ENCODE assay signal across 9 mouse cellular contexts in the genomic region with DNA sequence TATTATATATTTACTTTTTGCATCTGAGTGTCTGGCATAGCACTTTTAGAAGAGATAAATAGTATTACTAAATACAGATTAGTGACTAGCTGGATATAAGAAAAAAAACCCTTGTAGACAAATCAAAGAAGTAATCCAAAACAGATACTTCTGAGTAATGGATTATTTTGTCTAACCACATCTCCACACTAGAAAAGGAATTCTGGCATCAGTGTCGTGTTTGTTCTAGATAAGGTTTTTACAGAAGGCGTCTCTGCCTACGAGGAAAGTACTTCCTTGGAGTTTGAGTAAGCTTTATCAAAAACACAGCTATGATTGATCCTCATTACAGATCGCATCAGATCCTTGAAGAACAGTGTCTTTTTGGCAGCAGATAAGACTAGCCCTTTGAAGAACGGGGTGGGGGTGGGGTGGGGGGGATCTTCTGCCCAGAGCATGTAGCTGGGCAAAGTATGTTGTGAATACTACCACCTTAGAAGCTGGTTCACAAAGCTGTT. TPM values are rescaled to one million over a fixed set of nuclear protein-coding genes. Genes with fewer than 3 reads are reported as not detected.
DNase-seq lines count a peak whose midpoint lies in the region; ATAC-seq and TF ChIP-seq lines count a peak whose summit lies in the region.
"Had no signal": no experiment of that assay in that cellular context is flagged by ENCODE, and none has a peak within 500 bp of the region (broad histone marks: within the 10 kb centered on the region; RNA-seq: fewer than 3 reads in every experiment).

No protein-coding gene starts in this region.

- H3K4me3 ChIP-seq in heart, postnatal 0 days (ENCODE audit: low read depth, low read length): peak overlapping the region; percentile 73
- H3K4me3 ChIP-seq in MEL (ENCODE audit: control insufficient read depth in 1 of 2, insufficient read depth in 1 of 2, low read depth in 2 of 2, low read length in 2 of 2): peak overlapping the region; percentile 70 to 81
- H3K4me3 ChIP-seq in hindbrain, embryonic 12.5 days: peak overlapping the region; percentile 84
- peak overlapping the region; percentile 81 for H3K4me3 ChIP-seq in midbrain, embryonic 11.5 days (ENCODE audit: low read depth, low read length)

- H3K9me3 ChIP-seq in heart, postnatal 0 days (replicated peaks; ENCODE audit: control insufficient read depth, low read length): no peaks in the 10 kb centered on the region
- no peaks in the 10 kb centered on the region for H3K9me3 ChIP-seq in MEL (replicated peaks; ENCODE audit: insufficient read depth, low read length)
- no peaks in the 10 kb centered on the region for H3K9me3 ChIP-seq in hindbrain, embryonic 12.5 days (replicated peaks)
- H3K9me3 ChIP-seq in midbrain, embryonic 11.5 days (ENCODE audit: control insufficient read depth, low read length): no peaks in the 10 kb centered on the region

- H3K79me2 ChIP-seq in MEL (ENCODE audit: control insufficient read depth, insufficient read depth, low read length, poor library complexity): no peaks in the 10 kb centered on the region; the same call in 1 of the 2 replicates

- no peak for ATAC-seq in heart, postnatal 0 days (ENCODE audit: insufficient read depth, low read depth)
- ATAC-seq in hindbrain, embryonic 12.5 days (ENCODE audit: low FRiP score): no peak
- no peak for ATAC-seq in midbrain, embryonic 11.5 days (ENCODE audit: low FRiP score)

- peak overlapping the region; percentile 81; the same call in 1 of the 2 replicates for H3K27ac ChIP-seq in heart, postnatal 0 days (ENCODE audit: low read depth)
- peak overlapping the region; percentile 4; the same call in 1 of the 2 replicates for H3K27ac ChIP-seq in MEL (ENCODE audit: control insufficient read depth, low read depth, low read length)
- H3K27ac ChIP-seq in hindbrain, embryonic 12.5 days: 0 out of 2 replicates have a peak overlapping the region, but pooled peaks have one; percentile 93
- H3K27ac ChIP-seq in midbrain, embryonic 11.5 days (ENCODE audit: low read depth, low read length): no peak overlapping the region

- TF ChIP-seq EP300 in heart, postnatal 0 days (IDR thresholded peaks at IDR 0.05; ENCODE audit: low read depth): no peak
- TF ChIP-seq EP300 in MEL (IDR thresholded peaks at IDR 0.05; ENCODE audit: low read depth in 1 of 2, low read length in 2 of 2): peak; percentile 47 to 50; a peak in 3 of 4 replicates

- TF ChIP-seq RAD21 in MEL (IDR thresholded peaks at IDR 0.05; ENCODE audit: low read depth, low read length): no peak

- no peak for TF ChIP-seq CTCF in heart, postnatal 0 days (IDR thresholded peaks at IDR 0.05; ENCODE audit: low read depth)
- TF ChIP-seq CTCF in MEL (IDR thresholded peaks at IDR 0.05 in 2 of 3, conservative IDR thresholded peaks at IDR 0.05 in 1 of 3; ENCODE audit: control insufficient read depth in 1 of 3, insufficient read depth in 1 of 3, low read depth in 2 of 3, low read length in 3 of 3, poor library complexity in 1 of 3, severe bottlenecking in 1 of 3): no peak

- no peak for DNase-seq in heart, postnatal 0 days (ENCODE audit: low spot score)
- DNase-seq in heart, postnatal 10 days: no peak
- peak; percentile 52 for DNase-seq in MEL (ENCODE audit: low read depth, low spot score)
- DNase-seq in midbrain, embryonic 11.5 days (ENCODE audit: low spot score, missing footprints): no peak
- no peak for DNase-seq in thymus, postnatal 25 days
- no peak for DNase-seq in lung, postnatal 36 days
- no peak for DNase-seq in embryo, embryonic 10 days (ENCODE audit: low spot score)

- H3K27me3 ChIP-seq in heart, postnatal 0 days (ENCODE audit: control insufficient read depth, insufficient read depth, low read length): no peaks in the 10 kb centered on the region
- no peaks in the 10 kb centered on the region for H3K27me3 ChIP-seq in MEL (ENCODE audit: control insufficient read depth in 1 of 2, insufficient read depth in 2 of 2, low read length in 2 of 2)
- H3K27me3 ChIP-seq in hindbrain, embryonic 12.5 days: no peaks in the 10 kb centered on the region
- no peaks in the 10 kb centered on the region for H3K27me3 ChIP-seq in midbrain, embryonic 11.5 days (ENCODE audit: control insufficient read depth, insufficient read depth, low read length)
- H3K27me3 ChIP-seq: Patski had no signal

- peak overlapping the region; percentile 77 for H3K4me2 ChIP-seq in heart, postnatal 0 days (ENCODE audit: low read depth, low read length)
- peak overlapping the region; percentile 79 for H3K4me2 ChIP-seq in hindbrain, embryonic 12.5 days (replicated peaks)
- H3K4me2 ChIP-seq in midbrain, embryonic 11.5 days: peak overlapping the region; percentile 90

- no peaks in the 10 kb centered on the region for H3K36me3 ChIP-seq in heart, postnatal 0 days (replicated peaks; ENCODE audit: control insufficient read depth, insufficient read depth, low read length)
- H3K36me3 ChIP-seq in MEL (ENCODE audit: control insufficient read depth in 1 of 2, insufficient read depth in 2 of 2, low read length in 2 of 2): peaks cover 0 to 35% of the 10 kb centered on the region in 2 experiments; a peak in 2 of 4 replicates
- no peaks in the 10 kb centered on the region for H3K36me3 ChIP-seq in hindbrain, embryonic 12.5 days
- H3K36me3 ChIP-seq in midbrain, embryonic 11.5 days (ENCODE audit: control insufficient read depth, insufficient read depth, low read length): no peaks in the 10 kb centered on the region

- peak overlapping the region; percentile 73 for H3K9ac ChIP-seq in heart, postnatal 0 days (replicated peaks; ENCODE audit: low read depth, low read length)
- H3K9ac ChIP-seq in MEL (ENCODE audit: control insufficient read depth, low read depth, low read length, poor library complexity, severe bottlenecking): peak overlapping the region; percentile 78
- H3K9ac ChIP-seq in hindbrain, embryonic 12.5 days: peak overlapping the region; percentile 96
- H3K9ac ChIP-seq in midbrain, embryonic 11.5 days (ENCODE audit: low read length): peak overlapping the region; percentile 91

- H3K4me1 ChIP-seq in heart, postnatal 0 days (ENCODE audit: control insufficient read depth, insufficient read depth): no peaks in the 10 kb centered on the region
- H3K4me1 ChIP-seq in MEL (ENCODE audit: control insufficient read depth in 1 of 2, insufficient read depth in 2 of 2, low read length in 2 of 2): peaks cover 23 to 25% of the 10 kb centered on the region in 2 experiments
- H3K4me1 ChIP-seq in hindbrain, embryonic 12.5 days: peaks cover 17% of the 10 kb centered on the region
- H3K4me1 ChIP-seq in midbrain, embryonic 11.5 days (ENCODE audit: control insufficient read depth, insufficient read depth, low read length): peaks cover 6% of the 10 kb centered on the region; the same call in 1 of the 2 replicates

- no peak for TF ChIP-seq POLR2A in MEL (IDR thresholded peaks at IDR 0.05; ENCODE audit: control insufficient read depth in 1 of 2, insufficient read depth in 1 of 2, low read depth in 1 of 2, low read length in 2 of 2, poor library complexity in 1 of 2)

- intact Hi-C loops in heart, postnatal 10 days (cut with DNase I): loop anchor here (10.0 kb wide), 1 partner anchor 276 kb away; no protein-coding TSS in a partner anchor

- 14% methylated on average over 5 of the region's 5 CpGs for WGBS in heart, postnatal 0 days
- WGBS in hindbrain, embryonic 12.5 days: 34% methylated on average over 5 of the region's 5 CpGs
- 35% methylated on average over 5 of the region's 5 CpGs for WGBS in midbrain, embryonic 11.5 days

TF ChIP-seq in MEL, 35 proteins besides CTCF, POLR2A, EP300 and RAD21 (continues in another document):
- TF ChIP-seq GATA1 (IDR thresholded peaks at IDR 0.05; ENCODE audit: low read depth, low read length) (peak; percentile 75), RCOR1 (IDR thresholded peaks at IDR 0.05; ENCODE audit: low read depth, low read length) (peak; percentile 93), BHLHE40 (IDR thresholded peaks at IDR 0.05; ENCODE audit: borderline replicate concordance, low read depth, low read length) (0 out of 2 replicates have a peak, but pooled peaks have one; percentile 40), ETS1 (IDR thresholded peaks at IDR 0.05; ENCODE audit: low read depth, low read length) (peak; percentile 48), HCFC1 (IDR thresholded peaks at IDR 0.05; ENCODE audit: low read depth, low read length) (no peak), UBTF (IDR thresholded peaks at IDR 0.05; ENCODE audit: borderline replicate concordance, insufficient read depth, low read depth, low read length) (no peak)

RNA-seq across cellular contexts. Expression of gene Cers5, which starts 1.6 kb away (rescaled TPM):
- total RNA-seq in heart, postnatal 0 days (2014; rRNA removed; ENCODE audit: low replicate concordance): 51.6 and 58.7 TPM in 2 replicates
- polyA plus RNA-seq in heart, postnatal 0 days (2015; fragmentation: Nextera tagmentation; extraction: Ambion mirVana): 37.4 and 38.9 TPM in 2 replicates
- total RNA-seq in heart, postnatal 10 days (2021): 10 to 100 TPM; 26.4 to 28.1 TPM
- 21.8 and 31.5 TPM in 2 replicates for total RNA-seq in MEL (2012; rRNA removed)
- 10 to 100 TPM in 1 of 2 experiments, not detected in 1; 43.5 TPM for polyA plus RNA-seq in MEL (2012; ENCODE audit: insufficient read depth in 1 of 2, insufficient read length in 2 of 2, low read depth in 1 of 2, low replicate concordance in 2 of 2, missing spikeins in 1 of 2)
- polyA plus RNA-seq in hindbrain, embryonic 12.5 days (2016; fragmentation: Nextera tagmentation; extraction: Ambion mirVana): 66.8 and 69.3 TPM in 2 replicates
- 57.8 and 59.6 TPM in 2 replicates for polyA plus RNA-seq in midbrain, embryonic 11.5 days (2014; fragmentation: Nextera tagmentation; extraction: Ambion mirVana)

RNA-seq across cellular contexts. Expression of gene Cox14, which starts 45.6 kb away (rescaled TPM):
- 94.2 and 195 TPM in 2 replicates for total RNA-seq in heart, postnatal 0 days (2014; rRNA removed; ENCODE audit: low replicate concordance)
- 341 and 358 TPM in 2 replicates for polyA plus RNA-seq in heart, postnatal 0 days (2015; fragmentation: Nextera tagmentation; extraction: Ambion mirVana)
- 100 to 1,000 TPM; 212 to 221 TPM for total RNA-seq in heart, postnatal 10 days (2021)
- 117 and 125 TPM in 2 replicates for total RNA-seq in MEL (2012; rRNA removed)
- polyA plus RNA-seq in MEL (2012; ENCODE audit: insufficient read depth in 1 of 2, insufficient read length in 2 of 2, low read depth in 1 of 2, low replicate concordance in 2 of 2, missing spikeins in 1 of 2): 100 to 1,000 TPM in 1 of 2 experiments, not detected in 1; 113 TPM
- polyA plus RNA-seq in hindbrain, embryonic 12.5 days (2016; fragmentation: Nextera tagmentation; extraction: Ambion mirVana): 152 and 156 TPM in 2 replicates
- 135 and 140 TPM in 2 replicates for polyA plus RNA-seq in midbrain, embryonic 11.5 days (2014; fragmentation: Nextera tagmentation; extraction: Ambion mirVana)

RNA-seq across cellular contexts. Expression of gene Gpd1, which starts 53.7 kb away (rescaled TPM):
- 8.7 and 16.4 TPM in 2 replicates for total RNA-seq in heart, postnatal 0 days (2014; rRNA removed; ENCODE audit: low replicate concordance)
- polyA plus RNA-seq in heart, postnatal 0 days (2015; fragmentation: Nextera tagmentation; extraction: Ambion mirVana): 9.0 and 9.9 TPM in 2 replicates
- total RNA-seq in heart, postnatal 10 days (2021): 100 to 1,000 TPM in 1 of 2 experiments, 10 to 100 TPM in 1; 74.8 to 238 TPM
- 0.13 and 0.23 TPM in 2 replicates for total RNA-seq in MEL (2012; rRNA removed)
- polyA plus RNA-seq in MEL (2012; ENCODE audit: insufficient read depth in 1 of 2, insufficient read length in 2 of 2, low read depth in 1 of 2, low replicate concordance in 2 of 2, missing spikeins in 1 of 2): under 1 TPM in 1 of 2 experiments, not detected in 1; 0.52 TPM
- 0.69 and 0.92 TPM in 2 replicates for polyA plus RNA-seq in hindbrain, embryonic 12.5 days (2016; fragmentation: Nextera tagmentation; extraction: Ambion mirVana)
- polyA plus RNA-seq in midbrain, embryonic 11.5 days (2014; fragmentation: Nextera tagmentation; extraction: Ambion mirVana): 0.14 and 0.18 TPM in 2 replicates
